Mouse (Mus musculus) ES-E14 (cell line): Measurements from ENCODE around the gene Pcgf6.

ENCODE experiments used
- MAFK ChIP-seq: IDR thresholded peaks from 2 replicates; pipeline ENCODE4 v1.6.1; 2014; ENCODE audit warnings: mild to moderate bottlenecking, low read depth, low read length, inconsistent platforms; ENCODE audit not compliant: insufficient read depth
- ZC3H11A ChIP-seq: IDR thresholded peaks from 2 replicates; pipeline ENCODE4 v1.6.1; 2012; ENCODE audit warnings: low read depth, mild to moderate bottlenecking, inconsistent platforms, low read length, borderline replicate concordance

DNA sequence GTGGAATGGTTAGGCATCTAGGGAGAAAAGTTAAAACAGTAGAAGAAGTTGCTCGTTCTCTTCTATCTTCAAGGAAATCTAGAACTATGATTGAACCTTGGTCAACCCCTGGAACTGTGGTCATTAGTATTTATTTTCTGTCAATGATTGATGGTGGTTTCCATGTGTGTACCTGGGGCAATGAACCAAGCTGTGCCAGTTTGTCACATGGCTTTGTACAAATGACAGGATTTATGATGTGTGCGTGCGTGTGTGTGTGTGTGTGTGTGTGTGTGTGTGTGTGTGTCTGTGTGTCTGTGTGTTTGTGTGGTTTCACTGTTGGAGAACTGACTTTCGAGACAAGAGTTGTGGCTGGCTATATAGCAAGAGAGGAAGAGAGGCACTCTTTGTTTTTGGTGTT lies 2.8 kb upstream of the Pcgf6 start:
- TF ChIP-seq MAFK (no peak), ZC3H11A (no peak)
